Mouse (Mus musculus): ENCODE results near the gene Zfp763.
"Not testable (repeated sequence)": the region's sequence is repeated elsewhere in the genome, so short reads cannot be mapped to it uniquely, and the experiment has no call there.

Zfp763 gene

DNA sequence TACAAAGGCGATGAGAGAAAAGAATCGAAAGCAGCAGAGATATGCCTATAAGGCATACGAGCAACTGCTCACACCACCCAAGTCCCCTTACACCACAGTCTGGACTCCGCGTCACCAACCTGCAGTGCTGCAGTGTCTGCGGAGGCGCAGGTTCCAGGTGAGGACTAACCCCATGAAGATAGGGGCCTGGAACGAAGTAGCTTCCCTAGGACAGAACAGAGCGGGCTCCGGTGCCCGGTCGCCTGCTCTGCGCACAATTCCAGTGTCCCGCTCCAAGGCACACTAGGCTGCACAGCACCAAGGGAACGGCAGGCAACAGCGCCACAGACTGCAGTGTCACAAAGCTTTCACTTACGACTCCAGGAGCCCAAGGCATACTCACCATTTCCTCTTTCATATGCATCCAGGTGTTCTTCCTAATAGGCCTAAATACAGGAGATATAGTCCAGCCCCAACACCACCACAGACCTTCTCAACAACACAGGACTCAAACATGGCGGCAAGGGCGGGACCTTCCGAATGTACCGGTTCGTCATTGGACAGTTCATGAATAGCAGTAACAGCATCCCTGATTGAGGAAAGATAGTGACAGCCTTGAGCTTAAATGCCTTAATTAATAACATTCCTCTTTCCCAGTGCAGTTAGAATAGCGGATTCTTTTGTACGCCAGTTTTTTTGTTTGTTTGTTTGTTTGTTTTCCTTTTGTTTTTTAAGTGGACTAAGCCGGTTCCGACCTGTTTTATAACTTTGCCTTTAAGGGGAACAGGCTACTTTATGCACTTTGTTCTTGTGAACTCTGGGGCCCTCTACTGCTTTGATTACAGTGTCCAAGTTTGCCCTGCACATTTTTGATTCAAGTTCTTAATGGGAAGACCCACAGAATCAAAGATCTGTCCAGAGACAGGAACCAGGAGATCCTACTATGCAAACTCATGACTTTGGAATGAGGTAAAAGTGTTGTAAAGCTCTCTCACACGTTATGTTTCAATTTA, at the start of gene Zfp763:
TSS of gene Zfp763 (minus strand) at position 503 of the 992 bp plus-strand sequence.
- peak; percentile 83 for DNase-seq (ENCODE audit: extremely low spot score)

- no peak for DNase-seq (ENCODE audit: extremely low spot score)
These were observed 34.8 kb upstream of the Zfp763 start, which contains the start of gene 4921501E09Rik for GRCm38 (mm10) chr17:33067958-33068357. 4921501E09Rik (minus strand) TSS chr17:33068058.

GRCm38 (mm10) chr17:33063001-33063400, 29.8 kb upstream of the Zfp763 start:
- peak; percentile 1 for DNase-seq (ENCODE audit: extremely low spot score)

GRCm38 (mm10) chr17:33058791-33059190, 25.6 kb upstream of the Zfp763 start:
- DNase-seq (ENCODE audit: extremely low spot score) = no peak

GRCm38 (mm10) chr17:33032376-33032775, 826 bp downstream of the Zfp763 start:
- no peak for DNase-seq (ENCODE audit: extremely low spot score)

DNA sequence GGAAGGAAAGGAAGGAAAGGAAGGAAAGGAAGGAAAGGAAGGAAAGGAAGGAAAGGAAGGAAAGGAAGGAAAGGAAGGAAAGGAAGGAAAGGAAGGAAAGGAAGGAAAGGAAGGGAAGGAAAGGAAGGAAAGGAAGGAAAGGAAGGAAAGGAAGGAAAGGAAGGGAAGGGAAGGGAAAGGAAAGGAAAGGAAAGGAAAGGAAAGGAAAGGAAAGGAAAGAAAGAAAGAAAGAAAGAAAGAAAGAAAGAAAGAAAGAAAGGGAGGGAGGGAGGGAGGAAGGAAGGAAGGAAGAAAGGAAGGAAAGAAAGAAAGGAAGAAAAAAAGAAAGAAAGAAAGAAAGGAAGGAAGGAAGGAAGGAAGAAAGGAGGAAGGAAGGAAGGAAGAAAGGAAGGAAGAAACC, 12.8 kb downstream of the Zfp763 start:
- DNase-seq (ENCODE audit: extremely low spot score) = not testable (repeated sequence)

DNA sequence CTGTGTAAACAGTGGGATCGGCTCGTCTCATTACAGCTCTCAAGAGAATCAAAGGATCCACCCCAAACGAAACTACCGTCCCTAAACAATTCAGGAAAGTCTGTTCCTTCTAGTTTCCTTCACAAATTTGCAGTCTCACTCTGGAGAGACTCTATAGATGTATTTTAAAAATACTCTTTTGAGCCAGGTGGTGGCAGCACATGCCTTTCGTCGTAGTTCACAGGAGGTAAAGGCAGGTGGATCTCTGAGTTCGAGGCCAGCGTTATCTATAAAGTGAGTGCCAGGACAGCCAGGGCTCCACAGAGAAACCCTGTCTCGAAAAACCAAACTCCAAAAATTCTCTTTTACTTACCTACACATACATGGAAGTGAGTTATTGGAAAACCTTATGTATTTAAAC, 24.9 kb downstream of the Zfp763 start:
- no peak for DNase-seq (ENCODE audit: extremely low spot score)

DNA sequence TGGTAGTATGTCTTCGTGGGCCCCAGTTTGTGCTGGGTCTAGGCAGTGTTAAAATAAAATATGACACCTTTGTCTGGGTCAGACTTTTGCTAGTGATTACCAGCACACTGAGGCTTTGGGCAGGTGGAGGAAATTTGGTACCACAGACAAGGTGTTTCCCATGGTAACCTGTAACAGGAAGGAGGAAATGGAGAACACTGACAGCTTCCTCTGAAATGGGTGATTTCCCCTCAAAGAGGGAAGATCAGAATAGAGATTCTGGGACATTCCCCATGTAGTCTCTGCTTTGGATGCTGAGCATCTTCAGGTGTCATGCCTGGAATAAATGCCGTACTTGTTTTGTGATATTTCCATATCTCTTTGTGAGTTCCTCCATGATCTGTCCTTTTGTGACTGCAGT, 34.7 kb downstream of the Zfp763 start:
- no peak for DNase-seq (ENCODE audit: extremely low spot score)

GRCm38 (mm10) chr17:32992699-32993474, 40.3 kb downstream of the Zfp763 start, which contains the start of gene Zfp952:
Zfp952 (plus strand) TSS chr17:32993129.
- peak; percentile 85 for DNase-seq (ENCODE audit: extremely low spot score)

GRCm38 (mm10) chr17:32991965-32992698, 41.1 kb downstream of the Zfp763 start:
- no peak for DNase-seq (ENCODE audit: extremely low spot score)

DNA sequence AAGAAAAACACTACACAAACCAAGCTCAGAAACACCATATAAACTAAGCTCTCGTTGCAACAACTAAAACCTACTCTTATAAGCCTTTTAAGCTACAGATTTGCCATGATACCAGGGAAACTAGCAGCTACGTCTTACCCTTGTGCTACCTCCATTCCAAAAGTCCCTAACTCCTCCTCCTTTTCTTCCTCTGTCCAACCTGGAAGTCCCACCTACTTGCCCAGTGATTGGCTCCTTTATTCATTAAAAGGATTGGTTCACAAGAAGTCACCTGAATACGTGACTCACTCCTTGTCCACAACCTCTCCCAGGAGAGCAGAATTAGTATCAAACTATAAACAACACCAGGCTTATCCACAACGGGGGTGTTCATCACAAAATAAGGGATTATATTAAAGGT, 46.9 kb downstream of the Zfp763 start:
- no peak for DNase-seq (ENCODE audit: extremely low spot score)

DNA sequence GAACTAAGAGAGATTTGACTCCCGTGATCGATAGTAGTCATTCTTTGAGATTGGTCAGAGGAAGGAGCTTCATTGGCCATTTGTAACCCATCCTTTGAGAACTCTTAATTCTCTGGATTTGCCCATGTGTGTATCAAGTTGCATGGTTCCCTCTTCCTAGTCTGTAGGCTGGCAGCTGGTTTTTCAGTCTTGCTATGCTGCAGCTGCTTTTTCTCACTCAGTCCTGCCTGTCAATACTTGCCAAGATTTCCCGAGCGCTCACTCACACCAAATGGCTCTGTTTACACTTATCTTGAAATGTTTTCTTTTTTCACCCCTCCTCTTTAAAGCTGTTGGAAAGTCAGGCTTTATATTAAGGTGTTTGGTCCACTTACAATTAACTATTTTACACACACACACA, 51.8 kb downstream of the Zfp763 start:
- no peak for DNase-seq (ENCODE audit: extremely low spot score)

Data from embryo, embryonic 9.5 days (tissue).